In genomic region chr16:28445800-28446333, GRCm38 (mm10) we compare ENCODE assay signal across 7 mouse cellular contexts.
DNase-seq lines count a peak whose midpoint lies in the region; ATAC-seq and TF ChIP-seq lines count a peak whose summit lies in the region.

No protein-coding gene starts in this region.

- peak; percentile 37; the same call in 1 of the 2 replicates for ATAC-seq in lung, embryonic 15.5 days (ENCODE audit: borderline replicate concordance, extremely low read depth, low FRiP score, low TSS enrichment)
- ATAC-seq in heart, postnatal 0 days (ENCODE audit: insufficient read depth, low read depth), result no peak
- ATAC-seq in liver, embryonic 14.5 days (ENCODE audit: insufficient read depth), result no peak
- ATAC-seq in stomach, embryonic 14.5 days (ENCODE audit: insufficient number of reproducible peaks, insufficient read depth, low FRiP score, low read depth), result peak; percentile 28; the same call in 1 of the 2 replicates

- peak overlapping the region; percentile 17 for H3K9ac ChIP-seq in lung, embryonic 15.5 days
- H3K9ac ChIP-seq in heart, postnatal 0 days (replicated peaks; ENCODE audit: low read depth, low read length), result peak overlapping the region; percentile 32
- no peak overlapping the region for H3K9ac ChIP-seq in liver, embryonic 14.5 days (replicated peaks)
- no peak overlapping the region; the same call in 1 of the 2 replicates for H3K9ac ChIP-seq in stomach, embryonic 14.5 days (replicated peaks; ENCODE audit: low read depth, low read length)

- H3K27me3 ChIP-seq in lung, embryonic 15.5 days, result peaks cover 63% of the 10 kb centered on the region
- peaks cover 55% of the 10 kb centered on the region for H3K27me3 ChIP-seq in heart, postnatal 0 days (ENCODE audit: control insufficient read depth, insufficient read depth, low read length)
- peaks cover 43% of the 10 kb centered on the region for H3K27me3 ChIP-seq in liver, embryonic 14.5 days (ENCODE audit: control insufficient read depth, insufficient read depth, low read length)
- no peaks in the 10 kb centered on the region for H3K27me3 ChIP-seq in stomach, embryonic 14.5 days (ENCODE audit: control insufficient read depth, insufficient read depth, low read length)

- no peak for TF ChIP-seq EP300 in heart, postnatal 0 days (IDR thresholded peaks at IDR 0.05; ENCODE audit: low read depth)
- no peak for TF ChIP-seq EP300 in liver, embryonic 14.5 days (IDR thresholded peaks at IDR 0.05; ENCODE audit: low read depth)

- no peaks in the 10 kb centered on the region for H3K9me3 ChIP-seq in lung, embryonic 15.5 days
- H3K9me3 ChIP-seq in heart, postnatal 0 days (replicated peaks; ENCODE audit: control insufficient read depth, low read length), result no peaks in the 10 kb centered on the region
- H3K9me3 ChIP-seq in liver, embryonic 14.5 days (ENCODE audit: control insufficient read depth, low read length), result no peaks in the 10 kb centered on the region
- H3K9me3 ChIP-seq in stomach, embryonic 14.5 days (ENCODE audit: control insufficient read depth, low read depth, low read length), result no peaks in the 10 kb centered on the region

- no peak for TF ChIP-seq CTCF in heart, postnatal 0 days (IDR thresholded peaks at IDR 0.05; ENCODE audit: low read depth)
- TF ChIP-seq CTCF in liver, embryonic 14.5 days (IDR thresholded peaks at IDR 0.05; ENCODE audit: low read depth), result no peak

- H3K36me3 ChIP-seq in lung, embryonic 15.5 days, result no peaks in the 10 kb centered on the region
- H3K36me3 ChIP-seq in heart, postnatal 0 days (replicated peaks; ENCODE audit: control insufficient read depth, insufficient read depth, low read length), result no peaks in the 10 kb centered on the region
- no peaks in the 10 kb centered on the region for H3K36me3 ChIP-seq in liver, embryonic 14.5 days (replicated peaks; ENCODE audit: control insufficient read depth, insufficient read depth, low read depth)
- H3K36me3 ChIP-seq in stomach, embryonic 14.5 days (ENCODE audit: control insufficient read depth, insufficient read depth, low read length), result no peaks in the 10 kb centered on the region

- H3K4me3 ChIP-seq in lung, embryonic 15.5 days, result peak overlapping the region; percentile 60
- H3K4me3 ChIP-seq in heart, postnatal 0 days (ENCODE audit: low read depth, low read length), result peak overlapping the region; percentile 74
- H3K4me3 ChIP-seq in liver, embryonic 14.5 days (ENCODE audit: insufficient read depth in 1 of 2, low read depth in 2 of 2, low read length in 2 of 2), result peak overlapping the region; percentile 6 to 39; a peak in 3 of 4 replicates
- peak overlapping the region; percentile 75 for H3K4me3 ChIP-seq in stomach, embryonic 14.5 days (ENCODE audit: low read depth, low read length)

- H3K4me1 ChIP-seq in lung, embryonic 15.5 days, result 0 out of 2 replicates have a peak, but pooled peaks cover 15% of the 10 kb centered on the region
- peaks cover 3% of the 10 kb centered on the region; the same call in 1 of the 2 replicates for H3K4me1 ChIP-seq in heart, postnatal 0 days (ENCODE audit: control insufficient read depth, insufficient read depth)
- H3K4me1 ChIP-seq in liver, embryonic 14.5 days (replicated peaks; ENCODE audit: control insufficient read depth in 2 of 2, insufficient read depth in 2 of 2, low read length in 1 of 2), result no peaks in the 10 kb centered on the region
- H3K4me1 ChIP-seq in stomach, embryonic 14.5 days (ENCODE audit: control insufficient read depth, insufficient read depth, low read length), result no peaks in the 10 kb centered on the region

- no peak for DNase-seq in lung, postnatal 25 days (ENCODE audit: low spot score)
- DNase-seq in embryo, embryonic 10.5 days (ENCODE audit: low spot score), result peak; percentile 50
- no peak for DNase-seq in heart, postnatal 0 days (ENCODE audit: low spot score)
- no peak for DNase-seq in liver, embryonic 14.5 days (ENCODE audit: low read depth in 3 of 3, low spot score in 3 of 3)
- no peak for DNase-seq in adrenal gland, postnatal 4 days (ENCODE audit: low spot score in 2 of 2)

- 0% methylated on average over 40 of the region's 42 CpGs for WGBS in lung, embryonic 15.5 days
- under 1% methylated on average over 32 of the region's 42 CpGs for WGBS in heart, postnatal 0 days
- WGBS in liver, embryonic 14.5 days (ENCODE audit: insufficient replicate concordance), result under 1% methylated on average over 38 of the region's 42 CpGs
- under 1% methylated on average over 42 of the region's 42 CpGs for WGBS in stomach, embryonic 14.5 days

- no peak overlapping the region for H3K27ac ChIP-seq in lung, embryonic 15.5 days
- no peak overlapping the region for H3K27ac ChIP-seq in heart, postnatal 0 days (ENCODE audit: low read depth)
- H3K27ac ChIP-seq in liver, embryonic 14.5 days, result no peak overlapping the region
- H3K27ac ChIP-seq in stomach, embryonic 14.5 days (ENCODE audit: low read length), result peak overlapping the region; percentile 53; the same call in 1 of the 2 replicates

- peak overlapping the region; percentile 99 for H3K4me2 ChIP-seq in lung, embryonic 15.5 days
- peak overlapping the region; percentile 100 for H3K4me2 ChIP-seq in heart, postnatal 0 days (ENCODE audit: low read depth, low read length)
- peak overlapping the region; percentile 44 for H3K4me2 ChIP-seq in liver, embryonic 14.5 days (ENCODE audit: low read depth)
- H3K4me2 ChIP-seq in stomach, embryonic 14.5 days (replicated peaks; ENCODE audit: low read depth, low read length), result peak overlapping the region; percentile 74

Comparison
In these comparisons a context has a peak if more than half of its experiments do, and no peak if none do; other contexts are left out.
1. ATAC-seq: peak in lung, embryonic 15.5 days (single experiment) and stomach, embryonic 14.5 days (single experiment); none in heart, postnatal 0 days (single experiment) and liver, embryonic 14.5 days (single experiment).
2. H3K4me2 ChIP-seq: peak in every context shown above with its lines; median percentile 100 in heart, postnatal 0 days; 99 in lung, embryonic 15.5 days; 74 in stomach, embryonic 14.5 days; 44 in liver, embryonic 14.5 days.
3. H3K4me3 ChIP-seq: peak in every context shown above with its lines; median percentile 75 in stomach, embryonic 14.5 days; 74 in heart, postnatal 0 days; 60 in lung, embryonic 15.5 days; 22 in liver, embryonic 14.5 days.
4. H3K9ac ChIP-seq: peak in lung, embryonic 15.5 days (single experiment) and heart, postnatal 0 days (single experiment); none in liver, embryonic 14.5 days (single experiment) and stomach, embryonic 14.5 days (single experiment).